Mouse (Mus musculus) right cerebral cortex, postnatal 36 days (tissue): ENCODE results near the gene Sde2.
"Not testable (repeated sequence)": the region's sequence is repeated elsewhere in the genome, so short reads cannot be mapped to it uniquely, and the experiment has no call there.

Experiments
- DNase-seq, 2 experiments: peaks; one replicate each; pipeline ENCODE4 v3.0.0; 2022; ENCODE audit warnings: low spot score in 2 of 2, mixed read lengths in 1 of 2

Gene Sde2

DNA sequence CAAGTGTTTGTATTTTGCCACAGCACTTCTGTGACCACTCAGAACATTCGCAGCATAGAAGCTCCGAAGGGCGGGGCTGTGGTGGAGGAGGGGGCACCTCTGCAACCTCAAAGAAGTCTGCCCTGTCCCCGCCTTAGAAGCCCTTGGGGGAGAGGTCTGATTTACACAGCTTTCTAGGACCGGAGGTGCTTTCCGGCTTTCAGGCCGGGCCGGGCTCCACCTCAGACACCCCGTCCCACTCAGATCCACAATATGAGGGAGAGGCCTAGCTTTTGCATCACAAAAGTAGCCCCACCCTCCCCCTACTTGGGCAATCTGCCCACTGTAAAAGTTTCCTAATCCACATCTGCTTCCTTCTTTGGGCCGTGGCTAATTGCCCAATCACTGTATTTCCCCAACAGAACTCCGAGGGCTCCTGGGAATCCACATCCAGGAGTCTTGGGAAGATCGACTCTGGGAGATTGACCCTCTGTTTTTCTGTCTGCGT is 37.7 kb downstream of the Sde2 start:
- no peak for DNase-seq

GRCm38 (mm10) chr1:180889172-180889571 is 38.2 kb downstream of the Sde2 start:
- DNase-seq: no peak

- DNase-seq: no peak
Measured at GRCm38 (mm10) chr1:180889841-180890240, 38.9 kb downstream of the Sde2 start.

- no peak for DNase-seq
Measured at GRCm38 (mm10) chr1:180892808-180893207, 41.9 kb downstream of the Sde2 start, which contains the start of gene Lefty2. Gene Lefty2 (plus strand): TSS chr1:180893108.

DNA sequence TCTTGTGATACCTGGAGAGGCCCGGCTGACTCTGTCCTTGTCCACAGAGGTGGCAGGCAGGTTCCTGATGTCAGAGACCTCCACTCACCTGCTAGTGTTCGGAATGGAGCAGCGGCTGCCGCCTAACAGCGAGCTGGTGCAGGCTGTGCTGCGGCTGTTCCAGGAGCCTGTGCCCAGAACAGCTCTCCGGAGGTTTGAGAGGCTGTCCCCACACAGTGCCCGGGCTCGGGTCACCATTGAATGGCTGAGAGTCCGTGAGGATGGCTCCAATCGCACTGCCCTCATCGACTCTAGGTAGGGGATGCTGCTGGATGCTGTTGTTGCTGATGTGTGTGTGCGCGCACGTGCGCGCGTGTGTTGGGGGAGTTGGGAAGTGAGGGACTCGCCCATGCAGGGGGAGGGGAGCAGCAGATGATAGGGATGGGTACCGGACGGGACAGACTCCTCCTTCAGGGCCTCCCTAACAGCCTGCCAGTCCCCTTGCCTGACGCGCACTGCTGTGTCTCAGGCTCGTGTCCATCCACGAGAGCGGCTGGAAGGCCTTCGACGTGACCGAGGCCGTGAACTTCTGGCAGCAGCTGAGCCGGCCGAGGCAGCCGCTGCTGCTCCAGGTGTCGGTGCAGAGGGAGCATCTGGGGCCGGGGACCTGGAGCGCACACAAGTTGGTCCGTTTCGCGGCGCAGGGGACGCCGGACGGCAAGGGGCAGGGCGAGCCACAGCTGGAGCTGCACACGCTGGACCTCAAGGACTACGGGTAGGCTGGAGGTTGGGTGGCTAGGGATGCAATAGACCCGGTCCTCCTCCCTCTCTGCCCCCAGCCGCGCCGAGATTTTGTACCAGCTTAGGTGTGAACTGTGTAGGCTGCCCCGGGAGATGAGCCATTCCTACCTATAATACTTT is 43.4 kb downstream of the Sde2 start:
- DNase-seq: not testable (repeated sequence)

- DNase-seq: no peak
Measured at GRCm38 (mm10) chr1:180901107-180901506, 50.2 kb downstream of the Sde2 start.

- no peak for DNase-seq
Measured at GRCm38 (mm10) chr1:180902915-180903314, 52.0 kb downstream of the Sde2 start.

DNA sequence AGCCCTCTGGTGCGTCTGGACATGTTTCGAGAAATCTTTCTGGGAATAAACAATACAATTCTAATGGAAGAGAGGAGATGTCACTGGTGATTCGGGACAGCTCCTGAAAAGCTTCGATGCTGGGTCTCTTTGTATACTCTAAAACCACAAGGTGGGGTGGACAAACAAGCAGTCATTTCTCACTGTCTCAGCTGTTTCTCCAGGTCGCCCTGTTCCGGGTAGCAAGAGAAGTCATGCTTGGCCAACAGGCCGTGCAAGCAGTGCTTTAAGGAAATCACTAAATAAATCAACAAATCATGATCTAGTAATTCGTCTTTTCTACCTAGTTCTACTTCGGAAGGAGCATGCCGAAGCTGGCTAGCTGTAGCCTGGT is 52.7 kb downstream of the Sde2 start:
- no peak for DNase-seq

DNA sequence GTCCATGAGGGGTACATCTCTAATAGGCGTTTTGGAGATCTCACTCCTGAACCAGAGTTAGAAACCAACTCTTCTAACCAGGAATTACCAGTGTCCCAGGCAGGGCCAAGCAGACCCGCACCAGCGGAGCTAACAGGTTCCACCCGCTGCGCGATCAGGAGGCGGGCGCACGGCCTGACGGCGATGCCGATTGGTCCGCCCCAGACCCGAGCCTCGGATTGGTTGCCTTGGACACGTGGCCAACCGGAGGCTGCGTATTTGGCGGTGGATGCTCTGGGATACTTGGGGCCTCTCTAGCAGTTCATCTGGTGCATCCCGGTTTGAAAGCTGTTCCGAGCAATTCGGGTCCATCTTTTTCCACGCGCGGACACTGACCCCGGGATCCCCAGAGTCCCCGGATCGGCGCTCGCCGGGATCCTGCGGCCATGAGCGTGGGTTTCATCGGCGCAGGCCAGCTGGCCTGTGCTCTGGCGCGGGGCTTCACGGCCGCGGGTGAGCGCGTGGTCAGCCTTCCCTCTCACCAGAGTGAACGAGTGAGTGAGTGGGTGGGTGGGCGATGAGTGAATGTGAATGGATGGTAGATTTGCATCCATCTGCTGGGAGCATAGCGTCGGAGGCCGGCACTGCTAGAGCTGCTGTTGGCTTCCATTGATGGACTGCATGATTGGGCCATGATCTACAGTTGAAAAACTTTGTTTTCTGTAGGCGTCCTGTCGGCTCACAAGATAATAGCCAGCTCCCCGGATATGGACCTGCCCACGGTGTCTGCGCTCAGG is 53.3 kb downstream of the Sde2 start, which contains the start of gene Pycr2:
Gene Pycr2, plus strand, starts transcription at position 255 of the 776 bp plus-strand sequence.
- peak; percentile 91 for DNase-seq

- DNase-seq: no peak
Measured at GRCm38 (mm10) chr1:180904815-180905080, 53.8 kb downstream of the Sde2 start.

DNA sequence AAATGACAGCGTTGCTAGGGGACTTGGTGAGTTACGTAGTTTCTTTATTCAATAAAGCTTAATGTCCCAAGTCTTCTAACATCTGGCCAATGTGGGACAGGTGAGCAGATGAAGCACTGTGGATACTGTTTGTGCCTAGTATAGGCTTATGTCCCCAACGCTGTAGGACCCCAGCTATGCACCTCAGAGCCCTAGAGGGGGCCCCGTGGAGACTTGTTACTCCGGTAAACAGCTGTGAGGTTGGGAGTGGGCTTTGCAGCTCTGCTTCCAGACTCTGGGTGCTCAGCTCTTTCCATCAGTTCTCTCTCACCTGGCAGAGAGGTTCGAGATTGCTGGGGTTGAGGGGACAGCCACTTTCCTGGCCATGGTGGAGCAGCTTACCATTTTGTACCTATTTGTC is 54.4 kb downstream of the Sde2 start:
- no peak for DNase-seq

DNA sequence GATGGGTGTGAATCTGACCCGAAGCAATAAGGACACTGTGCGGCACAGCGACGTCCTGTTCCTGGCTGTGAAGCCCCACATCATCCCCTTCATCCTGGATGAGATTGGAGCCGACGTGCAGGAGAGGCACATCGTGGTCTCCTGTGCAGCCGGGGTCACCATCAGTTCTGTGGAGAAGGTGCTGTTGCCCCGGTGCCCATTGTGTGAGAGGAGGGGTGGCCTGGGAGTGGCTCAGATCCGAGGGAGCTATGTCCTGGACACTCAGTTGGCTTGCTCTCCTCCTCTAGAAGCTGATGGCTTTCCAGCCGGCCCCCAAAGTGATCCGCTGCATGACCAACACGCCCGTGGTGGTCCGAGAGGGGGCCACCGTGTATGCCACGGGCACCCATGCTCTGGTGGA is 54.9 kb downstream of the Sde2 start:
- DNase-seq: no peak

DNA sequence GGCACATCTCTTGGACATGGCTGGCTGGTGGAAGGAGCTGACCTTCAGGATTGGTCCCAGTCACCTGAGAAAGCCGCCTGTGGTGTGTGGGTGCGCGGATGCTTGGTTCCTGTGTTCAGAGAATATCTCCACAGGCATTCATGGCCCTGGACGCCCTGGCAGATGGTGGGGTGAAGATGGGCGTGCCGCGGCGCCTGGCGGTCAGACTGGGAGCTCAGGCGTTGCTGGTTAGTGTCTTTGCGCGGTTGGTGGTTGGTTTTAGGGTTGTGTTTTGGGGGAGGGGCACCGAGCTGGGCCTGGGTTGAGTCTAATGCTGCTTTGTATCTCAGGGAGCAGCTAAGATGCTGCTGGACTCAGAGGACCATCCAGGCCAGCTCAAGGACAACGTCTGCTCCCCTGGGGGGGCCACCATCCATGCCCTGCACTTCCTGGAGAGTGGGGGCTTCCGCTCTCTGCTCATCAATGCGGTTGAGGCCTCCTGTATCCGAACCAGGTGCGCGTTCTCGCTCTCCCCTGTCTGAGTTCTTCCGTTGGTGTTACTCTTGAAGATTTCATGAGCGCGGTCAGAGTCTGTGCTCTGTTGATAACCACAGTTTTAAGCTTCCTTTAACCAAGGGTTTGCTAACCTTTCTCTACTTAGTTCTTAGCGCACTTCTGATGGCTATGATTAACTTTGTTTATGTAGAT is 55.7 kb downstream of the Sde2 start:
- no peak for DNase-seq

GRCm38 (mm10) chr1:180911138-180911537 is 60.2 kb downstream of the Sde2 start:
- no peak for DNase-seq

- DNase-seq: no peak
Measured at GRCm38 (mm10) chr1:180911653-180912287, 60.8 kb downstream of the Sde2 start.

- no peak for DNase-seq
Measured at GRCm38 (mm10) chr1:180912792-180913191, 61.9 kb downstream of the Sde2 start.

DNA sequence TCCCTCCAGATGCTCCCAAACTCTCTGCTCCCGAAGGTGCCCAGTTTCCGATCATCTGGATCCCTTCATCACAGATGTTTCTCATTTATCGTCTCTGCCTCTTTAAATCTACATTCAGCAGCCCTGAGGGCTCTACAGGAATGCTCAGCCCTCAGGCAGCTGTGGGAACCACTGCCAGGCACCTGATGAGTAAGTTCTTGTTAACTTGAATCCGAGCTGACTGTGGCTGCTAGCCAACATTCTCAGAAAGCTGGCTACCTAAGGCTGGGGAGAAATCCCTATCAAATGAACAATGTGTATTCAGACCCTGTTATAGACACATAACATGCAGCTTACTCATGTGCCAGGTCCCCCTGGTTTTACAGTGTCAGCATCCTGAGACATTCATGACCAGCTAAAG is 62.9 kb downstream of the Sde2 start:
- no peak for DNase-seq

- DNase-seq: no peak
Measured at GRCm38 (mm10) chr1:180916425-180916824, 65.5 kb downstream of the Sde2 start.

GRCm38 (mm10) chr1:180917053-180917452 is 66.1 kb downstream of the Sde2 start:
- no peak for DNase-seq
